Mouse (Mus musculus) thymus, postnatal 10 days (tissue): ENCODE data around the gene Adm.
A peak's percentile ranks its signal among the peaks of the same experiment; 100 is the strongest.
"Not testable (repeated sequence)": the region's sequence is repeated elsewhere in the genome, so short reads cannot be mapped to it uniquely, and the experiment has no call there.

Experiments used
- DNase-seq, 2 experiments: peaks; one replicate each; pipeline ENCODE4 v3.0.0; 2021; ENCODE audit warnings: low spot score in 2 of 2

Gene Adm

DNA sequence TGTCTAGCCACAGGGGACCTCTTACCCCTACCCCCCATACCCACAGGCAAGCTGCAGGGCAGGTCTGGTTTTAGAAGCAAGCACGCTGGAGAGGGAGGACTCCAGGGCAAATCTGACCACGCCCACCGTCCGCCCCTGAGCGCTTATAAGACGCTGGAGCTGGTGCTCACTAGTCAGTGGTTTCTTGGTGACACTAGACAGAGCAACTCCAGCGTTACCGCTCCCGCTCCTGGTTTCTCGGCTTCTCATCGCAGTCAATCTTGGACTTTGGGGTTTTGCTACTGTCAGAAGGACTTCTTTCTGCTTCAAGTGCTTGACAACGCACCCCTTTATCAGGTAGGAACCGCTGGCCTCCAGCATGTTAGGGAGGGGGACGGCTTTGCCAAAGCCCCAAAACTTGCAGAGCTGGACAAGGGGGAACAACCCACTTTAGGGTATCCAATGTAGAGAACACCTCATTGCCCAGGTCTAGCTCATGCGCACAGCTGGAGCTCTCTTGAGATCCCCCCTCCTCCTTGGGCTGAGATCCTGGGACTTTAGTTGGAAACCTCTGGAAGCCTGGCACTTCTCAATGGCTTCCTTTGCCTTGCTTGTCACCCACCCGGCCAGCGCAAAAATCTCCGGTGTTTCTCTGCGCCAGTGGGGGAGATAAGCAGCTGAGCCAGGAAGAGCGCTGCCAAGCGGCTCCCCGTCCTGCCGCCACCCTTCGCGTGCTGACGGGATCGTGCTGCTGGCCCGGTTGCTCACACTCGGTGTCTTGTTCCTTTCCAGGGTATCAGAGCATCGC is at the start of gene Adm:
Gene Adm, plus strand, starts transcription at position 176 of the 787 bp plus-strand sequence.
- DNase-seq, result peak; percentile 46

DNA sequence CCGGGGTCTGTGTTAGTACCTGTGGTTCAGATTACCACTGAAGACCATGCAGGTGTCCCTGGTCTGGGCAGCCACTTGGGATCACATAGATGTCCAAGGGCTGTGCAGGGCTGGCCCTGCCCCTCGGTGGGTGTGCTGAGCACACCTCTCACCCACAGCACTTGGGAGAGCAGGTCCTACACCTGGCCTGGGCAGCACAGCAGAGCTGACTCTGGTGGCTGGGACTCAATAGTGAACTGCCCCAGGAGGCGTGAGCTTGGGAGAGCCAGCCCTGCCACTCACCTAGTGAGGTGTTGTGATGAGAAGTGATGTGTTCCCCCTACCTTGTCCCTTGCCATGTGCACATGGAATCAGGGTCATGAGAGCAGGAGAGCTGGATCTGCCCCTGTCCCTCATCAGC is 43.8 kb upstream of the Adm start:
- no peak for DNase-seq

DNA sequence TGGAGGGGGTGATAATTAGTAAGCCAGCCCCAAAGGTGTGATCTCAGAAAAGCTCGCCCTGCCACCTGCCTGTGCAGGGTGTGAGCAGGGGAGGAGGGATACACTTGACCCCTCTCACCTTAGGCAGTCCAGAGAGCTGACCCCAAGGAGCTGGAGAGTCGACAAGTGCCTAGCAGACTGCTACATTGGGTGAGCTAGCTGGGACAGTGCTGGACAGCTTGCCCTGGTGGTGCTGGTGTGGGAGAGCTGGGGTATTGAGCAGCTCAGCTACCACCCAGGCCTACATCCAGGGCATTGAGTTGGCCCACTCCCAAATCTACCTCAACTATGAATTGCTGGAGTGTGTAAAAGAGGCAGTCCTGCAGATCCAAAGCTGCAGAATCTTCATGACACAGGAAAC is 43.3 kb upstream of the Adm start:
- DNase-seq, result no peak

DNA sequence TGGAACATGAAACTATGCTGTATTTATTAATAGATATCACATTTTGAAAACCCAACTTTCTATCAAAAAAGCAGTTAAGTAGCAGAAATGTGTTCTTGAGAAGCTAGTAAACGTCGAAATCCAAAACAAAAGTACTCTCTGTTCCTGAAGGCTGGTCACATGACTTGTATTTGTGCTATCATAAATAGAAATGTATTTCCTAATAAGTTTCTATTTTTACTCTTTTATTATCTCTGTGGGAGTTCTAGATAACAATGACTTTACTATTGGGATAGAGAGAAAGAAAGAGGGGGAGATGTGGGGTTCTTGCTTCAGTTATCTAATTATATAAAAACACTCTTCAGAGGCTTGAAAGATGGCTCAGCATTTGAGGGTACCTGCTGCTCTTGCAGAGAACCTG is 42.2 kb upstream of the Adm start:
- no peak for DNase-seq

DNA sequence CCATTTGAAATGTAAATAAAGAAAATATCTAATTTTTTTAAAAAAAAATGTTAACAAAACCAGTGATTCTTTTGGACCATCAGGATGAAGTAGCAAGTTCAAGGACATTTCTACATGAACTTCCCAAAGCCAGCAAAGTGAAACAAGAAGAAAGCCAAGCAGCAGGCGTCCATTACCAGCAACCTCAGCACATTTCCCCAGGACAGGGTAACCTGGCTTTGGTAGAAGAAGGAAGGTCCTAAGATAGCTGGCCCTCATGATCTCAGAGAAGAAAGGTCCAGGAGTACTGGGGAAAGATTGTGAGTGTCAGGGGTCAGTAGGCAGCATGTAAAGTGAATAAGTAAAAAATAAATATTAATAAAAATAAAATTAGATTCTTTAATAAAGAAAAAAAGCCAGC is 39.7 kb upstream of the Adm start:
- DNase-seq, result no peak

DNA sequence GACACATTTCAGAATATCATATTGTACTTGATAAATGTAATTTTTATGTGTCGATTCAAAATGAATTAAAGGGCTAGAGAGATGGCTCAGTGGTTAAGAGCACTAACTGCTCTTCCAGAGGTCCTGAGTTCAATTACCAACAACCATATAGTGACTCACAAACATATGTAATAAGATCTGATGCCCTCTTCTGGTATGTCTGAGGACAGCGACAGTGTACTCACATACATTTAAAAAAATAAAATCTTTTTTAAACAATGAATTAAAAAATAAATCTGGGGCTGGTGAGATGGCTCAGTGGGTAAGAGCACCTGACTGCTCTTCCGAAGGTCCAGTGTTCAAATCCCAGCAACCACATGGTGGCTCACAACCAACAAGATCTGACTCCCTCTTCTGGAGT is 33.5 kb upstream of the Adm start:
- DNase-seq, result not testable (repeated sequence)

DNA sequence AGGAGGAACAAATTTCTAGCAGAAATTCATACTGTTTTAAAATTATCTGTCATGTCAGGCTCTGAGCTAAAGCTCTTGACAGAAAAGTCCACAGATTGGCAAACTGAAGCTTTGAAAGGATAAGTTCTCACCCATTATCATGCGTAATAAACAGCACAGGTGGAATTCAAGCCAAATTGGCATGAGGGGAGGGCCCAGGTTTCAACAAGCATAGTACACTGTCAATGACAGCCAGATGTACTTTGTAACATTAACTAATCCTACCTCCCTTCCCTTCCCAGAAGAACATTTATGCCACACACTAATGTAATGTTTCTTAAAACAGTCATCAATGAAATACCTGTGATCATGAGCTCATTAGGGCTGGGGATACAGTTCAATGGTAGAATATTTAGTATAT is 30.3 kb upstream of the Adm start:
- no peak for DNase-seq

DNA sequence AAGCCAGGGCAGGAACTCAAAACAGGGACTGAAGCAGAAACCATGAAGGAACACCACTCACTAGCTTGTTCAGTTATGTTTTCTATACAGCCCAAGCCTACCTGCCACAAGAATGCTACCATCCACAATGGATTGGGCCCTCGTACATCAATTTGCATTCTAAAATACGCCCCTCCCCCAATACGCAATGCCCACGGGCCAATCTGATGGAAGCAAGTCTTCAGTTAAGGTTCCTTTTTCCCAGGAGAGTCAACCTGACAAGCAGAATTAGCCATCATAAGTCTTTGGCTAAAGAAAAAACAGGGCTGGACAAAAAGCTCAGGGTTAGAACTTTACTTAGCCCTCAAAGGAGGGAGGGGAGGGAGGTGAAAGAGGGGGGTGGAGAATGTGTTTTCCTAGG is 22.0 kb upstream of the Adm start:
- DNase-seq, result no peak

DNA sequence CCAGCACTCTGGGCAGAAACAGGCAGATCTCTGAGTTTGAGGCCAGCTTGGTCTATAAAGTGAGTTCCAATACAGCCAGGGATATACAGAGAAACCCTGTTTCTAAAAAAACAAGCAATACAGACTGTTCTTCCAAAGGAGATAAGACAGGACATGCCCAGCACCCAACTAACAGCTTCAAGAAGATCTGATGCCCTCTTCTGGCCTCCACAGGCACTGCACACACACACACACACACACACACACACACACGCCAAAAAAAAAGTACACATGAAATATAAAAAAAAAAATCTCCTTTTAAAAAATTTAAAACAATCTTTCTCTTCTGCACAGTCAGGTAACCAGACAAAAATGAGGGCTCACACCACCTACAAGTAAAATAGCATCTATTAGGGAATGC is 20.6 kb upstream of the Adm start:
- DNase-seq, result no peak

DNA sequence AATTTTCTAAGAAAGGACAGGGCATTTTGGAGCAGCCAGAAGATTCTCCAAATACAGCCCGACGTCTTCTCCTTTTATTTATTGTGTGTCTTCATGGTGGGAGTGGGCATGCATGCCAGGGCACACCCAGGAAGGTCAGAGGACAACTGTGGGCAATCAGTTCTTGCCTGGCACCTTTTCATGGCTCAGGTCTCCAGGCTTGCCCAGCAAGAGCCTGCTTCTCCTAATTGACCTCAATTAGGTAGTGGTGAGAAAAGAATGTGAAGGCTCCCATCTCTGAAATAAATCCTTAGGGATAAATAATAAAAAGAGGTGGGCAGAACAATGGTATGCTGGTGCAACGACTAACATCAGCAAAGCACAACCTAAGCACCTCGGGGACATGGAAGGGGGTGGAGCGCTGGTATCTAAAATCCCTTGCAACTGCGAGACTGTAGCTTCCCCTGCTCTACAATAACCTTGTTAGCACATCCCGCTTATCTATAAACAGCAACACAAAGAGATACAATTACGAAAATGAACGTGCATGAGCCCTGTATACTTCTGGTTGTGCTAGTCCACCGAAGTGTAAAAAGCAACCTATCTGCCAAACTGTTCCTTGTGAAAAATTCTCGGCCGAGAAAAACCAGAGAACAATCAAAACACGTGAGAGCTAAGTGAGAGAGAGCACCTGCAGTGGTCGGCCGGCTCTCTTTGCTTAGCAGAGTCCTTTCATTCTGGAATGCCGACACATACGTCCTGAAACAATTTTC is 13.9 kb upstream of the Adm start:
- DNase-seq, result no peak

DNA sequence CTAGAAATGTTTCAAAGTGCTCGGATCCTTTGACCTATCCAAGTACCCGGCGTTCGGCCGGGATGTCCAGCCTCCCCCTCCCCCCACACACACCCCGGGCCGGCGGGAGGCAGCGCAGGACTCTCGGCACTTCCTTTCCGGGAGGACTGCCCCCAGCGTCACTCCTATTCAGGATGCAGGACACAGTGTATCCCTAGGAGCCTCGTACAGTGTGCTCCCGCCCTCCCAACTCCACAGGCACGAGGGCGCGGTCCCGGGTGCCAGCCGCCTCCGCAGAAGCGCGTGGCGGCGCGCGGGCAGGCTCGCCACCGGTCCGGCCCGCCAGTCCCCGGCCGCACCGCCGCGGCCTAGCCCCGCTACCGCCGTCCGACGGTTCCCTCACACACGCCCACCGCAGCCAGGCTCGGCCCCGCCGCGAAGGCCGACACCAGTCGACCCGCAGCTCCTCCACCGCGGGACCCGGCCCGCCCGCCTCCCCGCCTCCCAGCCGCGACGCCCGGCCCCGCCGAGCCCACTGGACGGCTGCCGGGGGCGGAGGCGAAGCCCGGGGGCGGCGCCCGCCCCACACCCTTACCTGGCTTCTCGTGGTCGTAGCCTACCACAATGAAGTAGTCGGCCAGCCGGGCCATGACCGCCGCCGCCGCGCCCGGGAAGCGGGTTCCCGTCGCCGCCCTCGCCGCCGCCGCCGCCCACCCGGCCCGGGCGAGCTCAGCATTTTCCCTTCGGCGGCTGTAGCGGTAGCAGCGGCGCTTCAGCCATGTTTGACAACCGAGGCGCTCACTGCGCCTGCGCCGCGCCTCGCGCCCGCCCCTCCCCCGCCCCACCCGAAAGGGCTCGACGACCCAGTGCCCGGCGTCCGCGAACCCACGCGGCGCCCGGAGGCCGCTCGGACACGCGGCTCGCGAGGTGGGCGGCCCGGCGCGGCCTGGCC is 13.1 kb upstream of the Adm start, which contains the start of gene Sbf2:
Gene Sbf2, minus strand, starts transcription at position 790 of the 931 bp plus-strand sequence.
- DNase-seq, result peak; percentile 39 to 60

DNA sequence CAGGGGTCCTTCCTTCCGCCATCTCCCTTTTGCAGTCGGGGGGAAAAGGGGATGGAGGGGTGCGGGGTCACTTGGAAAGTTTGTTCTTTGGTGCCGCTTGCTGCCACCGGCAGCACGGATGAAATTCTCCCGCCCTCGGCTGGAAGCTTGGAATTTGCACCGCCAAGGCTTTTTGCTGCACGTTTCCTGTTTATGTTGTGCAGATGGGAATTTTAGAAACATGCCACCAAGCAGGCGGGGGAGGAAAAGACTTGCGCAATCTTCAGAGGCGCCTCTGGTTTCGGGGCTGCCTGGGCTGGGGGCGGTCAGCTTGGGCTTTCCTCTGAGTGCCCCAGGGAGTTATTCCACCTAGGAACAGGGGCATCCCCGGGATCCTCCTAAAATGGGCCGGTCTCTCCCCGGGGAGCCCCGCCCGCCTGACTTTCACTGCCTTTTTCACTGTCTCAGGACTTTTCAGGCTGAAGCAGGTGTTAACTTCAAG is 12.3 kb upstream of the Adm start:
- DNase-seq, result peak in 1 of 2 experiments; percentile 22

DNA sequence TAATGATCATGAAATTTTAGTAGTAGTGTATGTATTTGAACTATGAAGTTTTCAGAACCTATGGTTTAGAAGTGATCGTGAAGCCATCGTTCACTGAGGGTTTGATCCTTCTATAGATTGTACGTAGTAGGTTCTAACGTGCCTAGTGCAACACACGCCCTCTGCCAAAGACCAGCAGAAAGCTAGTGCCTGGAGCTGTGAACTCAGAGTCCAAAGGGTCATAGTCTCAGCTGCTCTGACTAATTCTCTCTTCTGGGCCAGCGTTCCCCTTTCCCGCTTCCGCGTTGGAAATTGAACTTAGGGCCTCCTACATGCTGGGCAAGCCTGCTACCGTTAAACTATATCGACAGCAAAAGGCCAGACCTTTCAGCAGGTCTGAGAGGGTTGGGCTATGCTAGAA is 11.7 kb upstream of the Adm start:
- no peak for DNase-seq

DNA sequence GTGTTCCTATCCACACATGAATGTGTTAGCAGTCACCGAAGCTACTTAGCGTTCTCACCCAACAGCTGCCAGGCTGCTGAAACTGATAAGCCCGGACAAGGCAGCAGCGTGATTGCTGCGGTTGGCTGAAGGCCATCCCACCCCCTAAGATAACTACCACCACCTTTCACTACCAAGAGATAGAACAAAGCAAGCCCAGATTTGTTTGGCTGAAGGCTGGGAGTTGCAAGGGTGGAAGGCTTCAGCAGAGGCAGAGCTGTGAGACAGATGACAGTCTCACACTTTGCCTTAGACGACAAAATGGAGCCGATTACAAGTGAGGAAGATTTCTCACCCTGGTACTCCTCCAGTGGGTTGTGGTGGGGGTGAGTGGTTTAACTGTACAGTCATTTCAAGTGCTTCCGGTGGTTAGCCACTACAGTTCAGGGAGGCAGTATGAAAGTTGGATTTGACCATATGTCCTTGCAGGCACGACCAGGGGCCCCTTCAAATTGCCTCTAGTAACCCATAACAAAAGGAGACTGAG is 8.3 kb upstream of the Adm start:
- DNase-seq, result no peak

DNA sequence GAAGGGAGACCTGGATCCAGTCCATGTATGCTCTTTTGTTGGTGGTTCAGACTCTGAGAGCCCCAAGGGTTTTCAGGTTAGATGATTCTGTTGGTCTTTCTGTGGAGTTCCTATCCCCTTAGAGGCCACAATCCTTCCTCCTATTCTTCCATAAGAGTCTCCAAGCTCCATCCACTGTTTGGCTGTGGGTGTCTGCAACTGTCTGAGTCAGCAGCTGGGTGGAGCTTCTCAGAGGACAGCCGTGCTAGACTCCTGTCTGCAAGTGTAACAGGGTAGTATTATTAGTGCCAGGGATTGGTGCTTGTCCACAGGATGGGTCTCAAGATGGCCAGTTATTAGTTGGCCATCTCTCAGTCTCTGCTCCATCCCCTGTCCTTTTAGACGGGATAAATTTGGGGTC is 3.4 kb upstream of the Adm start:
- no peak for DNase-seq

DNA sequence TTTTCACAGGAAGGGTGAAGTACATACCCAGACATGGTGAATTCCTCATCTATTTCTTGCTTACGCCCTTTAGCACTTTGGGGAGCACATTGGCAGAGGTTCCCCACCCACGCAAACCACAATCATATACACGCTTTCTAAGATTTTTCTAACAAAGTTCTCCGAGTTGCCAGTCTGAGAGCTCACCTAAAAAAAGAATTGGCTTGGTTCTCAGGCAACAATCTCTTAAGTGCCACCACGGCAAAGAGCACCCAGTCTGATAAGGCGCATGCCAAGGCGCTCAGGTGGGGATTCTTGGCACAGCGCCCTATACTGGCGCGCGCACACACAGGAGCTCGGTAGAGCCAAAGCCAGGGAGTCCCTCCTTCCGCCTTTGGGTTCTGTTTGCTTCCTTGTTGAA is 2.5 kb upstream of the Adm start:
- DNase-seq, result no peak

DNA sequence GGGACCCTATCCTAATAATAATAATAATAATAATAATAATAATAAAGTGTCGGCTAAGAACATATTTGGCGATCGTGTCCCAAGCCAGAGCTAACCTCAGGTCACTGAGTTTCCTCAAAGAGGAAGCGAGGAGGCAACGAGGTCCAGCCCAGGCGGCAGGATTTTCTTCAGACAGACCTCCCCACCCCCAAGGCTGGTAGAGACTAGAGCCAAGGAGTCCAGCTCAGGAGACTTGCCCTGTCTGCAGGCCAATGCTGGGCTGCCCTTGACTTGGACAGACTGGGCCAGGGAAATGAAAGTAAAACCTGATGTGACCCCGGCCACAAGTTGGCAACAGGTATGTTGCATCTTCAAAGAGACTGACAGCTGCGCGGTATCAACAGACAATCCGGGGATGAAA is 2.0 kb upstream of the Adm start:
- no peak for DNase-seq

DNA sequence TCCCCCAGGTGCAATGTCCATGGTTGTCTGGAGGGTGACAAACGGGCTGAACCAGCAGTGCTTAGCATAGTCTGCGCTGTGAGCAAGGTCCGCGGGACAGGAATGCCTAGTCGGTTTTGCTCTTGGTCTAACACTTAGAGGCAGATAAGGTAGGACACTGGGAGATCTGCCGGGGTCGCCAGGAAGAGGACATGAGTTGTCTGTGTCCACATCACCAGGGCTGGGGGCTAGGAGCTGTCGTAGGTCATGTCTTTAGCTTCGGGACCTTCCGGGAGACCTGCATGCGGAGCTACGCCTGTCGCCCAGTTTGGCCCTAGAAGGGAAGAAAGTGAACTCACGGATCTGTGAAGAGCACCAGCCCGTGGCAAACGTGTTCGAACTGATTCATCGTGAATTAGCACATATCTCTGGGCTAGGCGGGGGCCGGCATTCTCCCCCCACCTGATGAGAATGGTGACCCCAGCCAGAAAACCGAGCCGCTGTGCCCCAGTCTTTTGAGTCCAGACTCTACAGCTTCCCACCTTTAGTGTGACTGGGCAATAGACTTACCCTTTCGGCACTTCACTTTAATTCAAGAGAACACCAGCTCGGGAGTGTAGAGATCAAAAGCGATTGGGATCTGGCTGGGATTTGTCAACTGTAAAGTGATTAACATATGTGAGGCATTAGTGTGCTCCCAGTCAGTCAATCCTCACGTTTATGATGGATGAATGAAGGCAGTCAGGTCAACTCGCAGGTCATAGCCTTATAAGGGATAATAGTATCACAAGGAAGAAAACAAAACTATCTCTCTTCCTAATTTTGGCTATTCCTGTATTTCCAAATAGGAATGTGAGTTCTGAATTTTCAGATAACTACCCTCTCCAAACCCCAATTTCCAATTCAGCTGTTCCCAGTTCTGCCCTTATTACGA is 1.0 kb upstream of the Adm start:
- DNase-seq, result no peak

DNA sequence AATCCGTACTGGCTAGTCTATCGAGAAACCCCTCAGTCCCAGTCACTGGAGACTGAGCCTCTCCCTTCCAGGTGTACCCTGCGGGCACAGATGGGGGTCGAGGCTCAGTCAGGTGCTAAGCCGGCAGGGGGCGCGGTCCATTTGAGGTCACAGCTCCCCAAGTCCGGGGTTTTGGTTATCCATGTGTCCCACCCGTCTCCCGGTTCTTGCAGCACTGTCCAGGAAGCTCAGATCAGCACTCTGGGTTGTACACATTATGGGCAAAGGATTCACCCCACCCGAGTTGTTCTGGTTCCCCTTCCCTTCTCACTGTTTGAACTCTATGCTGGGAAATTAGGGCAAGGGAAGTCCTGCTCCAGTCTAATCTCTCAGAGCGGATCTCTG is 370 bp upstream of the Adm start:
- DNase-seq, result peak in 1 of 2 experiments; percentile 43

DNA sequence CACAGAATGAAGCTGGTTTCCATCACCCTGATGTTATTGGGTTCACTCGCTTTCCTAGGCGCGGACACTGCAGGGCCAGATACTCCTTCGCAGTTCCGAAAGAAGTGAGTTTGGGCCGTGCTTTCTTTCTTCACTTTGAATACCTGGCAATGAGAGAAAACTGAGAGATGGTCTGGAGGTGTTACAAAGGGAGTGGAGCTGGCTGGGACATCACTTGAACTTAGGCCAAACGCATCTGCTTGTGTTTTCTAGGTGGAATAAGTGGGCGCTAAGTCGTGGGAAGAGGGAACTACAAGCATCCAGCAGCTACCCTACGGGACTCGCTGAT is 776 bp downstream of the Adm start:
- no peak for DNase-seq
